Mouse (Mus musculus) intestine, embryonic 16.5 days (tissue): ENCODE data around the gene Ifit2. TPM values are rescaled to one million over a fixed set of nuclear protein-coding genes. Genes with fewer than 3 reads are reported as not detected.
"Not testable (repeated sequence)": the region's sequence is repeated elsewhere in the genome, so short reads cannot be mapped to it uniquely, and the experiment has no call there.

Experiments used
- ATAC-seq: fragments of 200-750 bp; cut with Nextera tagmentation; 2 replicates; pipeline ENCODE4 v1.8.0; 2017; ENCODE audit warnings: moderate TSS enrichment, moderate library complexity
- H3K27ac ChIP-seq: fragments of 300-500 bp; sonication (generic); 2 replicates; pipeline ENCODE4 v1.5.1; 2014; ENCODE audit warnings: mild to moderate bottlenecking, low read length
- H3K27me3 ChIP-seq: fragments of 300-500 bp; sonication (generic); replicated peaks from 2 replicates; pipeline ENCODE4 v1.6.1; 2014; ENCODE audit warnings: low read length, control low read depth, mixed read lengths; ENCODE audit not compliant: control insufficient read depth, insufficient read depth
- H3K36me3 ChIP-seq: fragments of 300-500 bp; sonication (generic); 2 replicates; pipeline ENCODE4 v1.6.1; 2014; ENCODE audit warnings: low read length, control low read depth; ENCODE audit not compliant: control insufficient read depth, insufficient read depth
- H3K4me1 ChIP-seq: fragments of 300-500 bp; sonication (generic); 2 replicates; pipeline ENCODE4 v1.6.1; 2014; ENCODE audit warnings: low read length, control low read depth, mixed read lengths; ENCODE audit not compliant: control insufficient read depth, insufficient read depth
- H3K4me2 ChIP-seq: fragments of 300-500 bp; sonication (generic); 2 replicates; pipeline ENCODE4 v1.6.1; 2014; ENCODE audit warnings: low read depth, low read length, control low read depth
- H3K4me3 ChIP-seq: fragments of 300-500 bp; sonication (generic); 2 replicates; pipeline ENCODE4 v1.5.1; 2014; ENCODE audit warnings: mild to moderate bottlenecking, low read length
- H3K9ac ChIP-seq: fragments of 300-500 bp; sonication (generic); 2 replicates; pipeline ENCODE4 v1.6.1; 2014; ENCODE audit warnings: low read depth, low read length
- H3K9me3 ChIP-seq: fragments of 300-500 bp; sonication (generic); 2 replicates; pipeline ENCODE4 v1.6.1; 2016; ENCODE audit warnings: low read length, control low read depth; ENCODE audit not compliant: control insufficient read depth
- WGBS: fragments of 180-500 bp; shearing (Covaris S2); extraction: QIAGEN DNeasy Blood & Tissue Kit; methylation state at CpG from one replicate; pipeline ENCODE4 v1.1.7; 2014; 5-methylcytosine and 5-hydroxymethylcytosine counted together
- polyA plus RNA-seq: library from polyadenylated mRNA; unstranded; fragments of >200 nt; fragmentation: Nextera tagmentation; extraction: Ambion mirVana; gene quantifications from 2 replicates; pipeline ENCODE4 v1.2.1, GENCODE M21; 2015

Gene Ifit2
- polyA plus RNA-seq, 1 experiment from 2014 or later, result 5.7 TPM

GRCm38 (mm10) chr19:34605472-34605871 is 55.0 kb downstream of the Ifit2 start:
- no peaks in the 10 kb centered on the region for H3K27me3 ChIP-seq
- ATAC-seq, result no peak
- no peaks in the 10 kb centered on the region for H3K9me3 ChIP-seq
- no peak overlapping the region for H3K4me2 ChIP-seq
- H3K4me3 ChIP-seq, result no peak overlapping the region
- H3K4me1 ChIP-seq, result no peaks in the 10 kb centered on the region
- WGBS, result 85% methylated on average over 3 of the region's 3 CpGs
- H3K27ac ChIP-seq, result no peak overlapping the region
- no peak overlapping the region for H3K9ac ChIP-seq
- H3K36me3 ChIP-seq, result no peaks in the 10 kb centered on the region

- H3K36me3 ChIP-seq, H3K4me2 ChIP-seq, H3K27me3 ChIP-seq, H3K9ac ChIP-seq, H3K27ac ChIP-seq, H3K4me3 ChIP-seq, H3K9me3 ChIP-seq, H3K4me1 ChIP-seq: not testable (repeated sequence)
- WGBS, result 35% methylated on average over 4 of the region's 4 CpGs
- peak; percentile 89 for ATAC-seq
Observed at GRCm38 (mm10) chr19:34607237-34608051, 57.0 kb downstream of the Ifit2 start, which contains the start of gene Ifit3b. Ifit3b (plus strand) TSS chr19:34607970.

DNA sequence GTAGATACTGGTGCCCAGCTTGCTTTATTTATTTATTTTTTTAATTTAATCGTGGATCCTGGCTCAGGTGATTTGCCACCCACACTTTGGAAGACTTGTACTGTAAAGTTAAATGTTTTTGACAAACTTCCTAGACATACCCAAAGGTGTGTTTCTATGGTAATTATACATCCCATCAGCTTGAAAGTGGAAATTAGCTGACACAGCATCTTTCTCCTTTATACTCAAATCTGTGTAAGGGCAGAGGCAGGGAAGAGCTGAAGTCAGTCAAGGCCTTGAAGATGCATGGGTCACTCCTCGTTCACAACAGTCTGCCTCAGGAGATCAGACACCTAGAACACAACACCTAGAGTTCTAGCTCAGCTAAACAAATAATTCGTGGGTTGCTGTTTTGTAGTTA is 59.6 kb downstream of the Ifit2 start:
- not testable (repeated sequence) for H3K27ac ChIP-seq, H3K27me3 ChIP-seq, H3K4me2 ChIP-seq, H3K4me1 ChIP-seq, H3K36me3 ChIP-seq, H3K9me3 ChIP-seq, ATAC-seq, H3K9ac ChIP-seq, H3K4me3 ChIP-seq
- 69% methylated on average over 3 of the region's 3 CpGs for WGBS

DNA sequence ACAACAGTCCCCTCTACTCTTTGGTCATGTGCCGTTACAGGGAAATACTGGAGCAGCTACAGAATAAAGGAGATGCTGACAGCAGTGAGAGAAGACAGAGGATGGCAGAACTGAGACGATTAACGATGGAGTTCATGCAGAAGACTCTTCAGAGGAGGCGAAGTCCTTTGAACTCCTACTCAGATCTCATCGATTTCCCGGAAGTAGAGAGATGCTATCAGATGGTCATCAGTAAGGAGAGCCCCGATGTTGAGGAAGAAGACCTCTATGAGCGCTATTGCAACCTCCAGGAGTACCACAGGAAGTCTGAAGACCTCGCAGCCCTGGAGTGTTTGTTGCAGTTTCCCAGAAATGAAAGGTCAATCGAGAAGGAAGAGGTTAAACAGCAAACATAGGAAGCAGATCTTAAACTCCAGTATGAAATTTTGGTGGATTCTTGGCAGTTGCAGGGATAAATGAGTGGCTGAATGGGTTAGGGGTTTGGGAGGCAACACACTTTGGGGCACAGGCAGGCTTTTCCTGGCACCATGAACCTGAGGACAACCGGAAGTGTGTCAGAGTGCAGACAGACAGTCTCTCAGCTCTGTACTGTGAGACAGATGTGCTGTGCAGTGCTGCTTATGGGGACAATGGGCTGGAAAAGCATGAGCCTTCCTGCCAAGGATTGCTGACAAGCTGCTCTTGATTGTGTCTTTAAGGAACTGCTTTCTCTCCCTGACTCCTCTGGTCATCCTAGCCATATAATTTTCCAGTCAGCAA is 61.9 kb downstream of the Ifit2 start:
- not testable (repeated sequence) for H3K9me3 ChIP-seq, H3K9ac ChIP-seq, H3K36me3 ChIP-seq, H3K4me2 ChIP-seq, H3K4me1 ChIP-seq, H3K27ac ChIP-seq, ATAC-seq, H3K27me3 ChIP-seq, H3K4me3 ChIP-seq
- WGBS, result 74% methylated on average over 5 of the region's 11 CpGs

- Histone ChIP-seq H3K9ac (no peak overlapping the region), H3K27ac (no peak overlapping the region), H3K4me1 (peaks cover 3% of the 10 kb centered on the region; the same call in 1 of the 2 replicates), H3K9me3 (no peaks in the 10 kb centered on the region), H3K4me3 (no peak overlapping the region), H3K36me3 (no peaks in the 10 kb centered on the region), H3K4me2 (no peak overlapping the region), H3K27me3 (no peaks in the 10 kb centered on the region)
- no peak for ATAC-seq
- 86% methylated on average over 5 of the region's 5 CpGs for WGBS
Observed at GRCm38 (mm10) chr19:34620871-34621270, 70.4 kb downstream of the Ifit2 start.

DNA sequence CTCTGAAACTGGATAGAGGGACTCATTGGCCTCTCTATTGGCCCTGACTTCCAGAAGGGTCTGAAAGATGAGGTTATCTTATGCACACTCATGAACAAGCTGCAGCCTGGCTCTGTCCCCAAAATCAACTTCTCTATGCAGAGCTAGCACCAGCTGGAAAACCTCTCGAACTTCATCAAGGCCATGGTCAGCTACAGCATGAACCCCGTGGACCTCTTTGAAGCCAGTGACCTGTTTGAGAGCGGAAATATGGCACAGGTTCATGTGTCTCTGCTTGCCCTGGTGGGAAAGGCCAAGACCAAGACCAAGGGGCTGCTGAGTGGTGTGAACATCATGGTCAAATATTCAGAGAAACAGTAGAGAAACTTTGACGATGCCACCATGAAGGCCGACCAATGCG is 73.3 kb downstream of the Ifit2 start:
- WGBS, result 95% methylated on average over 6 of the region's 6 CpGs
- Histone ChIP-seq H3K27me3 (no peaks in the 10 kb centered on the region), H3K9me3 (no peaks in the 10 kb centered on the region), H3K4me3 (no peak overlapping the region), H3K36me3 (no peaks in the 10 kb centered on the region), H3K4me1 (peaks cover 5% of the 10 kb centered on the region; the same call in 1 of the 2 replicates), H3K9ac (no peak overlapping the region), H3K4me2 (no peak overlapping the region), H3K27ac (no peak overlapping the region)
- no peak for ATAC-seq

DNA sequence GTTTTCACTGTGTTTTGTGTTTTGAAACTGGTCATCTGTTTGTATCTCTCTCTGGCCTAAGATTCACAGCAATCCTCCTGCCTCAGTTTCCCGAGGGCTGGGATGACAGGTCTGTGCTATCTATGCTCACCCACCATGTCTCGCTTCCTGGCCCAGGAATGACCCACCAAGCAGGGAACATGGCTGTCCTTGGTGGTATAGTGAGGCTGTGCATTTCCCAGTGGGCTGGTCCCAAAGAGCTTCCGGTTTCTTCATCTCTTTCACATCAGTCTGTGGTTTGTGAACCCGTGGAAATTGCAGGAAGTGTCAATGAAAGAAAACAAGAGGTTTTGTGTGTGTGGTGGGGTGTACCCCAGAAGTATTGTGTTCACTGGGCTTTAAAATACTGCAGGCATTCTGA is 74.2 kb downstream of the Ifit2 start:
- Histone ChIP-seq H3K27me3 (no peaks in the 10 kb centered on the region), H3K27ac (no peak overlapping the region), H3K9ac (no peak overlapping the region), H3K9me3 (no peaks in the 10 kb centered on the region), H3K4me1 (peaks cover 5% of the 10 kb centered on the region; the same call in 1 of the 2 replicates), H3K4me3 (no peak overlapping the region), H3K36me3 (no peaks in the 10 kb centered on the region), H3K4me2 (no peak overlapping the region)
- 84% methylated on average over 4 of the region's 4 CpGs for WGBS
- no peak for ATAC-seq

Other genes starting within 250 kb of the Ifit2 start
- 3.6 and 4.0 TPM in 2 replicates for gene Ch25h, start 75.5 kb upstream of the Ifit2 start, polyA plus RNA-seq
- 39.9 and 42.2 TPM in 2 replicates for gene Lipa, start 23.2 kb upstream of the Ifit2 start, polyA plus RNA-seq
- 0.70 and 1.6 TPM in 2 replicates for gene Ifit3, start 32.8 kb downstream of the Ifit2 start, polyA plus RNA-seq
- gene Ifit1bl1, start 51.3 kb downstream of the Ifit2 start, polyA plus RNA-seq, result 0.86 and 0.88 TPM in 2 replicates
- 0.15 and 0.32 TPM in 2 replicates for gene Ifit3b, start 57.3 kb downstream of the Ifit2 start, polyA plus RNA-seq
- gene Ifit1bl2, start 90.0 kb downstream of the Ifit2 start, polyA plus RNA-seq, result 19.9 and 32.3 TPM in 2 replicates
- 10.8 and 12.6 TPM in 2 replicates for gene Ifit1, start 90.2 kb downstream of the Ifit2 start, polyA plus RNA-seq
- 8.1 and 8.3 TPM in 2 replicates for gene Slc16a12, start 196.6 kb downstream of the Ifit2 start, polyA plus RNA-seq